Mouse (Mus musculus): ENCODE measurements around the gene Slc13a1.

Gene Slc13a1

GRCm38 (mm10) chr6:24076089-24076488 is 91.8 kb downstream of the Slc13a1 start:
- DNase-seq (ENCODE audit: low read depth, low spot score) = no peak

DNA sequence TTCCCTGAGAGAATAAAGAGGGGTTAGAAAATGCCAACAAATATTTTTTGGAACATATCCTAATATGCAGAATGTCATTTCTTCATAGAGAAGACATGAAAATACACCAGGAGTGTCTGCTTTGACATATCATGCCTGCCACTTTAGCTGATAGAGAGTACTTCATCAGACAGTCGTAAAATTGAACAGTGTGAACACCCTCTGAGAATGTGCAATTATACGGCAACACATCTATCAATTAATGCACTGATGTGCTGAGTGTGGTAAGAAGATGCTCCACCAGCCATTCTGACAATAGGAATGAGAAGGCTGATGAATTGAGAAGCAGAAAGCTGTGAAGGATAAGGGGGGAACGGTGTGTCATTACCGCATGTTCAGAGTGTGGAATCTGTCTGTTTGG is 95.1 kb downstream of the Slc13a1 start:
- no peak for DNase-seq (ENCODE audit: low read depth, low spot score)

GRCm38 (mm10) chr6:24059754-24060153 is 108.1 kb downstream of the Slc13a1 start:
- DNase-seq (ENCODE audit: low read depth, low spot score) = no peak

DNA sequence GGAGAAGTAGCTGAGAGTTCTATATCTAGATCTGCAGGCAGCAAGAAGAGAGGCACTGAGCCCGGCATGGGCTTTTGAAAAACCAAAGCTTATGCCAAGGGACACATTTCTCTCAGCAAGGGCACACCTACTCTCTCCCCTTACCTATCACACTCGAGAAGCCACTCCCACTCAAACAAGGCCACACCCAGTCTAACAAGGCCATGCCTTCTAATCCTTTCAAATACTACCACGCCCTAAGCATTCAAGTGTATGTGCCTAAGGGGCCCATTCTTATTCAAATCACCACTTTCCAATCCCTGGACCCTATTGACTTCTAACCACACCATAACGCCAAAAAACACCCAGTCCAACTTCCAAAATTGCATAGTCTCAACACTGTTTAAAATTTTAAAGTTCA is 112.8 kb downstream of the Slc13a1 start:
- no peak for DNase-seq (ENCODE audit: low read depth, low spot score)

DNA sequence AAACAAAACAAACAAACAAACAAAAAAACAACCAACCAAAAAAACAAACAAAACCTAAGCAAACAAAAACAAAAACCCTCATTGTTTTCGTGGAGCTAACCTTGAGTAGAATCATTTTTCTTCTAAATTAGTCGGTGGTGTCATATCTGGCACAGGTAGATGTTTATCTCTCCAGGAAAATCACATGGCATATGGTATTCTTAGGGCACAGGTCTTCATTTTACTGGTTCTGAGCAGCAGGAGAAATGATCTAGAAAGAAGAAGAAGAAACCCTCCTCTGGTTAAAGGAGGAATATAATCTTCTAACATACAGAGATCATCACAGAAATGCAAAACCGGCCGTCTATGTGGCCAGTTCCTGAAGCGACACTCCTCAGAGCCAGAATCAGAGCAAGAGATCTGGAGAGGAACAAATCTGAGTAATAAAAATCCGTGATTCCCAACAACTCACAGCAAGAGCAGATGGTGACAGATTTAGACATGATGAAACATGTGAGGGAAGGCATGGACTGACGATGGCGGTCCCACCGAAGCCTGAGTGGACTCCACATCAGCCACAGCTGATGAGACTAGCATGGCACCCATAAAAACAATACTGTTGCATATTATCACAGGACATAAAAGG is 113.7 kb downstream of the Slc13a1 start:
- no peak for DNase-seq (ENCODE audit: low read depth, low spot score)

- peak; percentile 26 for DNase-seq (ENCODE audit: low read depth, low spot score)
Observed at GRCm38 (mm10) chr6:24047014-24047770, 120.7 kb downstream of the Slc13a1 start.

DNA sequence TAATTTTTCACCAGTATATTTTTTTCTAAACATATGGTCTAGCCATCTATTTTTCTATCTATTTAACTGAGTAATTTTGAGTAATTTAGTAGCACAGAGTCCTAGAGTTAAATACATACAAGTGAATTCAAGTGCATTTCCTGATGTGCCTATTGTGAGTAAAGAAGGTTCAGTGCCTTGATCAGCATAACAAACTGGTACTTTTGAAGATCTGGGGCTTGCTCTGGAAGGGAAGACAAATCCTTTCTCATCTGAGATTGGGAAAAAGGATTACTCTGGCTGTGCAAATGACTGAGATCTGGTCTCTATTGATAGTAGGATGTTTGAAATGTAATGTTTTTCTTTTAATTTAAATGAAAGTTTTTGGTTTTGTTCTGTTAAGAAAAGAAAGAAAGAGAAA is 124.4 kb downstream of the Slc13a1 start:
- no peak for DNase-seq (ENCODE audit: low read depth, low spot score)

All from embryo, embryonic 11.5 days (tissue).